Mouse (Mus musculus): ENCODE measurements at regions not wholly inside any gene's neighbourhood (a gene's known extent, or its start where the extent isn't known, plus 50 kb on each side); places are given as distances from the start of the nearest gene placed in this dataset.

- TF ChIP-seq POLR2A (IDR thresholded peaks at IDR 0.05; ENCODE audit: low read depth, low read length) (no peak), CTCF (IDR thresholded peaks at IDR 0.05; ENCODE audit: extremely low read depth, insufficient read depth, insufficient read length, insufficient replicate concordance) (no peak)
Observed at GRCm38 (mm10) chr1:194315593-194315992, 302.4 kb upstream of the Plxna2 start.
